Mouse (Mus musculus): ENCODE measurements around the gene Dynlrb2. TPM values are rescaled to one million over a fixed set of nuclear protein-coding genes. Genes with fewer than 3 reads are reported as not detected.

The Dynlrb2 gene
- polyA plus RNA-seq (2012; rRNA removed): 0.21 TPM in 1 of 2 replicates, not detected in the other

DNA sequence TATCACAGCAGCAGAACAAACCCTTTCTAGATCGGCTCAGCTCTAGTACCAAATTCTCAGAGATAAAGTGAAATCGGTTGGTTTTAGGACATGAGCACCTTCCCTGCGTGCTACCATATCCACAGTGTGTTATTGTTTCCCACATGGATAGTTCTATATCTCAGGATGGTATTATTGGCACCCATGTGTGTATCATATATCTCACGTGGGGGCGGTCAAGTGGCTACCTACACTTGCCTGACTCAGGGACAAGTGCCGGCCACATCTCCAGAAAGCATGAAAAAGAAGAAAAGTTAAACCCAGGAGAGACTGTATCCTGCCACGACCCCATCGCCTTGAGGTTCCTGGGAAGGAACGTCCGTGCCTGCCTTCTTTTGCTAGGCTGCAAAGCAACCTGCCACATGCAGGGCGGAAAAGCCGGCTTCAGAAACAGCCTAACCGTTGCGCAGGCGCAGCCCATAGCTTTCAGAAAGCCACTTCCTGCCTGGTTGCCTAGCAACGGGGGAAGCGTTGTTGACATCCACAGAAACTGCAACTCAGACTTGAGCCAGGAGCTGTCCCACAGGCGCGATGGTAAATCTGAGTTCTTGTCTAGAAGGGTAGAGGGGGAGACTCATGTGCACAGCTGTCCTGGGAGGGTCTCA is at the start of gene Dynlrb2:
Dynlrb2 (plus strand) TSS at position 498 of the 644 bp plus-strand sequence.
- WGBS: 6% methylated on average over 19 of the region's 19 CpGs
- DNase-seq (ENCODE audit: low read depth, low spot score): peak; percentile 33

DNA sequence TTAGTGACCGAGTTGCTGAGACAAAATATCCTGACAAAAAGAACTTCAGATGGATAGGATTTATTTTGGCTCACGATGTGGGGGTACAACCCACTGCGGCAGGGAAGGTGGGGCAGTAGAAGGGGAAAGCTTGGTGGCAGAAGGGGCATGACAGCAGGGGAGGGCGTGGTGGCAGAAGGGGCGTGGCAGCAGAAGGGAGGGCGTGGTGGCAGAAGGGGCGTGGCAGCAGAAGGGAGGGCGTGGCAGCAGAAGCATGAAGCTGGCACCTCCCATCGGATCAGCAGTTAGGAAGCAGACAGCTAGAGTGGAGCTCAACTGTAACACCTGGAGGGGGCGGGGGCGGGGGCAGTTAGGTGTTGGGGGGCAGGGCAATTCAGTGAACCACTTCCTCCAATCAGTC is 46.2 kb upstream of the Dynlrb2 start:
- 69% methylated on average over 11 of the region's 11 CpGs for WGBS
- DNase-seq (ENCODE audit: low read depth, low spot score): no peak

DNA sequence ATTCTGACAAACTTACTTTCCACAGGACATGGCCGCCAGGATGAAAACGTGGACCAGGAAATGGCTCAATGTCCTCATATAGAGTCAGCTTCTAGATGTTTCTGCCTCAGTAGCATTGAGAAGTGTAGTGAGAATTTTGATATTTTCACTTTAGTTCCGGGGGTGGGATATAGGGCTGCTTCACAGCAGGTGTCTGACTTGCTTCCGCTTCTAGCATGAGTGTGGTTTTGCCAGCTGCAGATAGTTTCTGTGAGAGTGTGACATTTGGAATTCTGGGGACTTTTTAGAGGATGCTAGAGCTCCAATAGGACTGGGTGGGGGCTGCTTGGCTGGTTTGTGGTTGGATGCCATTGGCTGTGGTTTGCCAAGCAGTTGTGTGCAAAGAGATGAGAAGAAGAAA is 43.3 kb upstream of the Dynlrb2 start:
- DNase-seq (ENCODE audit: low read depth, low spot score): no peak
- WGBS: 78% methylated on average over 4 of the region's 4 CpGs

DNA sequence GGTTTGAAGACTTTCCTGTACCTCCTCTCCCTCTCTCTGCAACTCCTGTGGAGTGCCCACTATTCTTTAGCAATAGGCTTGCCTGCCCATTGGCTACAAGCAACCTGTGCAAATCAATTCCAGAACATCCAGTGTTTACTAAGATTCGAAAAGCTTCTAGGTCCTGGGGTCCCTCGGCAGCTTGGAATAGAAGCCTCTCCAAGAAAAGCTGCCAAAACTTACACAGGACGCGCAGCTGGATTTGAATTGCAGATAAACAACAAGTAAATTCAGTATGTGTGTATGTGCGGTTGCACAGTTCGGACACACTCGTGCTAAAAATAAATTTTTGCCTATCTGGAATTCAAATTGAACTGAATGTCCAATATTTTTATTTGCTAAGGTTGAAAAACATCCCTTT is 38.2 kb upstream of the Dynlrb2 start:
- DNase-seq (ENCODE audit: low read depth, low spot score): no peak
- 66% methylated on average over 7 of the region's 7 CpGs for WGBS

DNA sequence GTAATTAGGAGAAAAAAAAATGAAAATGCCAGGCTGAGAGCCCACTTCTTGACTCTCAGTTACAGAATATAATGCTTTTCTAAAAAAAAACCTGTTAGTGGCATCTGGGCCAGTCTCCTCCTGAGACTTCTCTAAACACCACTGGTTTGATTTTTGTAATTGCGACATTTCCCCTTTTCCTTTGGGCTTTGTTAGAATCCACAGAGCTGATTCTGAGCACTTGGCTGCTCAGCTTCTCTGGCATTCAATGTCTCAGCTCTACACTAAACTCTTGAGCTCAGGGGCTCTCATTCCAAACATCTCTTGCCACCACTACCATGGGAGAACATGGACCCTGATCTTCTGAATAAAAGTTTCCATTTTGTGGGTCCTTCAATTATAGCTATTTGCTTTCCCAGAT is 37.7 kb upstream of the Dynlrb2 start:
- DNase-seq (ENCODE audit: low read depth, low spot score): no peak
- 80% methylated on average over 1 of the region's 1 CpGs for WGBS

DNA sequence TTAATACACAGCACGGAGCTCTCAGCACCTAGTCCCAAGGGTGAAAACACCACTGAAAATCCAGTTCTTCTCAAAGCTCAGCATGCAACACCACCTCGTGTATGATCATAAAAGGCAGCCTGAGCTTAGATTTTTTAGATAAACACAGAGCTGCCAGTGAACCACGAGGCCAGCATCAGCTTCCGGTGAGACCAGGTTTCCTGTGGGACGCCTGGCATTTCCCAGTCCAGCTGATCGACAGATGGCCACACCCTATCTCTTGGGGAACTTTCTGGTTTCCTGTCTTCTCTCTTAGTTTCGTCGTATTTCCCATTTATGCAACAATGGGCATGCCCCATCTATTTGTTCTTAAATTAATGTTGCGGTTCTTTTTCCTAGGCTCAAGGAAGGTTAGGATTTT is 26.8 kb upstream of the Dynlrb2 start:
- 57% methylated on average over 9 of the region's 9 CpGs for WGBS
- no peak for DNase-seq (ENCODE audit: low read depth, low spot score)

DNA sequence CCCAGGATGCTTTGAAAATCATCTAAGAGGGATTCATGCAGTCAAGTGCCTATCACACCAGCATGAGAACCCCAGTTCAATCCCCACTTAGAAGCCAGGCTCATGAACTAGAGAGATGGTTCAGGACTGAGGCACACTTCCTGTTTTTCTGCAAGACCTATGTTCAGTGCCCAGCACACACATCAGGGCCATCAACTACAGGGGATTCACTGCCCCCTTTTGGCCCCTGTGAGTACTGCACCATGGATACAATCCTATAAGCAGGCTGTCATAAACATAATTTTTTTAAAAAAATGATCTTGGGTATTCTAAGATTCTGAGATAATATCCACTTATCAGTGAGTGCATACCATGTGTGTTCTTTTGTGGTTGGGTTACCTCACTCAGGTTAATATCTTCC is 26.1 kb upstream of the Dynlrb2 start:
- DNase-seq (ENCODE audit: low read depth, low spot score): no peak

DNA sequence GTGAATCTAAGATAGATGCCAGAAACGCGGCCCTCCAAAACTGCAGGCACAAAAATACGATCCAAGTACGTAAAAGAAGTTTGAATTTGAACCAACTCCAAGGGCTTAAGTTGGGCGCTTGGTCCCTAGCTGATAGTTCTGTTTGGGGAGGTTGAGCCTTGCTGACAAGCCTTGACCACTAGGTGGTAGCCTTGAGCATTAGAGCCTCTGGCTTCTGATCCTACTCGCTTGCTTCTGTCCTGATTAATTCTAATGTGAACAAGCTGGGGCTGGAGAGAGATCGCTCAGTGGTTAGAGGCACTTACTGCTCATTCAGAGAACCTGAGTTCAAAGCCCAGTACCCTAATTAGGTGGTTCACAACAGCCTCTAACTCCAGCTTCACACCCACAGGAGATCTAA is 23.9 kb upstream of the Dynlrb2 start:
- WGBS: 10% methylated on average over 7 of the region's 7 CpGs
- DNase-seq (ENCODE audit: low read depth, low spot score): peak; percentile 24

DNA sequence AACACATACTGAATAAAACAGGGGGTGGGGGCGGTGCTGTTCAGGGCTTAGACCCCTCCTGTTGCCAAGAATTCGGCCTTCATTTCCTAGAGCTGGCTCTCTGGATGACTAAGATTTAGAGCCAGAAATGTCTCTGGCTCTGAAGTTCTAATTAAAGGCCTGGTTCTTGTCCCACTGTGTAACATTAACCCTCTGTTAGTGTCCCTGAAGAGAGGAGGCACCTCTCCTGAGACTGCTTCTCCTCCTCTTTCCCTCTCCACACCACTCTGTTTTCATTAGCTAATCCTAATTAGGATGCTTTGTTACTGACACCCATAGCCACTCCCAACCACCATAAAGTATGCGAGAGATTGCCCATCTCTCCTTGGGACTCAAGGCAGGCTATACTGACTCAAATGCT is 22.0 kb upstream of the Dynlrb2 start:
- no peak for DNase-seq (ENCODE audit: low read depth, low spot score)
- 50% methylated on average over 3 of the region's 3 CpGs for WGBS

DNA sequence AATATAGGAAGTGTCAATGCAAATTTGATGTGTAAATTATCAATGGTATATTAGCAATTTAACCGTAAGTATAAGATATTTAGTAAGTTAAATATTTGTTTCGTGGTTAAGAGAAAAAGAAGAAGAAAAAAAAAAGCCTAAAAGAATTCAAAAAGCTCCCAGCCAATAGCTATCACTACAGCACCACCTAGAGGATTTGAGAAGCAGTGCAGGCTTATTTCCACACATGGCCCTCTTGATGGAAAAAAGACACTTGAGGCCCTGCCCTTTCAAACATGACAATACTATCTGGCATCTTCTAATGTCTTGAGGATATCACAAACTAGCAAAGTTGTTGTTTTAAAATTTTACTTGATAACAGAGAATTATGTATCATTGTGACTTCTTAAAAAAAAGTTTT is 20.7 kb upstream of the Dynlrb2 start:
- 12% methylated on average over 2 of the region's 2 CpGs for WGBS
- peak; percentile 3 for DNase-seq (ENCODE audit: low read depth, low spot score)

DNA sequence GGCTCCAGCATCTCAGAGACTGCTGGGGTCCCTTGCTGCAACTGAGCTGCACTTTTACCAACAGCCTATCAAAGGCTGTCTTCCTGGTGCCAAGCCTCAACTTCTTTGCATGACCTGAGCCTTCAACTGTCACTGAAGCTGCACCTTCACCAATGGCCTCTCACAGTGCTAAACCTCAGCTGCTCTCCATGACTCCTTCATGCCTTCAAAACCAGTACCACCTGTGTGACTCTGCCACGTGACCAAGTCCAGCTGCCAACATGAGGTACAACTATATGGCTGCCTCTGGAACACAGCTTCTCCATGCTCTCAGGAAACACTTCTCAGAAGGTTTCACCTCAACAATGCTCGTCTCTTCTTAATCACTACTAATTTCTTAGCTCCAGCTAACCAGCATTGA is 16.2 kb upstream of the Dynlrb2 start:
- 71% methylated on average over 2 of the region's 2 CpGs for WGBS
- DNase-seq (ENCODE audit: low read depth, low spot score): no peak

DNA sequence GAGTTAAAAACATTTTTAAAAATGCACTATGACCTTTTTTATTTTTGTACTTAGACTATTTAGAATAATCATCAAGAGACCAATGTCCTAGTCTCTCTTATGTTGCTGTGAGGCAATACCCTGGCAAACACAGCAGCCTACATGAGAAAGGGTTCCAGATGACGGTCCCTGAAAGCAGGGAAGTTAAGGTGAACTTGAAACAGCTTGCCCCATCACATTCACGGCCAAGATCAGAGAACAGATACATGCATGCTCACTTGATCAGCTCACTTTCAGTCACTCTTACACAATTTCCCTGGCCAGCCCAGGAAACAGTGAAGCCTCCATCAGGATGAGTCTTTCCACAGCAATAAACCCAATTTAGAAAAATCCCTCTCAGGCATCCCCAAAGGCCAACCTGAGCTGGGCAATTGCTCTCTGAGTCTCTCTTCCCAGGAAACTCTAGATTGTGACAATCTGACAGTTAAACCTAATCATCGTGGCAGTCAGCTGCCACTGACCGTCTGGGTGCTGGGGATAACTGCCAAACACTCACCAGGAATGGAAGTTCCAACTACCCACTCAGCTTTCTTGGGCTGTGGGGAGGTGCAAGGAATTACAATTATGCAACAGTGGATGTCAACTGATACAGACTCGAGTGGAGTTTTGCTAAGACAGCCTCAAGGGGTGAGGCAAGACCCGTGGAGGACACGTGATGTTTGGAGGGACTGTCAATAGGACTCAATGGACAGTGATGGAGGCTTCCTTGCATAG is 4.5 kb upstream of the Dynlrb2 start:
- WGBS: 78% methylated on average over 7 of the region's 7 CpGs
- no peak for DNase-seq (ENCODE audit: low read depth, low spot score)

DNA sequence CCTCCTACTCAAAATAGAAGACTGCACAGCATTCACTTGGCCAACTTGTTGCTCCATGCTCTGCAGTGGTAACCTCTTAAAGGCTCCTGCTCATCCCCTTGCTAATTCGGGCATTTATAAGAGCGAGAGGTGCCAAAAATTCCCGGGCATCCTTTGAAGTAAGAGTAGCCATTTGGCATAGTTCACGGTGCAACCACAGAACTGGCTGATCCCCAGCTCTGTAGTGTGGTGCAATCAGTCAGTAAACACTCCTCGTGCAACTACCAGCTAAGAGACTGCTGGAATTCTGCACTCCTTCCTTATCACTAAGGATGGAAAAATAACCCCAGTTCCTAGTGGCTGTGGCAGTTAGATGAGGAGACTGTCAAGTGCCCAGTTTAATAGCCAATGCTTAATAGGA is 3.9 kb downstream of the Dynlrb2 start:
- WGBS: 56% methylated on average over 5 of the region's 5 CpGs
- DNase-seq (ENCODE audit: low read depth, low spot score): no peak

DNA sequence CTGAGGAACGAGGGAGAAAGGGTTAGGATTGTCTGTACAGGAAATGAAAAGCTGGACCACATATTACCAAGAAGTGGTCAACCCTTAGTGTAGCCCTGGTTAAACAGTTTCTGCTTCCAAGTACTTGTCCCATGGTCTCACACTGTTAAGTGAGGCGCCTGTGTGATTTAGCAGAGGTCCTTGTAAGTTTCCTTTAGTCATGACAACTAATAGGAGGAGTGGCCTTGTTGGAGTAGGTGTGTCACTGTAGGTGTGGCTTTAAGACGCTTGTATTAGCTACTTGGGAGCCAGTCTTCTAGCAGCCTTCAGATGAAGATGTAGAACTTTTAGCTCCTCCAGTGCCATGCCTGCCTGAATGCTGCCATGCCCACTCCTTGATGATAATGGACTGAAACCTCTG is 4.5 kb downstream of the Dynlrb2 start:
- DNase-seq (ENCODE audit: low read depth, low spot score): no peak
- WGBS: 54% methylated on average over 3 of the region's 3 CpGs

DNA sequence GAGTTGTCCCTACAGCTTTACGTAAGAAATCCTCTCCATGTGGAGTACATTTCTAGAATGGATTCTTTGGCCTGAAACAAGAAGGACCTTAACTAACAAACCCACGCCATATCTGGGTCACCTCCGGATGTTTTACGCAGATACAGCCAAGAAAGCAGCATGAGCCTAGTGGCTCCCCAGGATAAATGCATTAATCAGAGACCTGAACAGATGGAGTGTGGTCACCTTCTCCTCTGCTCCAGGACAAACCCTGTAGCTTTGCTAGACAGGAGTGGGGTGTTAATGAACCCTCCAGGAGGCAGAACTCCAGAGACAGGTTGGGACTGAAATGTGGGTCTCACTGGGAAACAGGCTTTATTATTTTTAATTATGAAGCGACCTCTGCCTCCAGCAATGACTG is 14.9 kb downstream of the Dynlrb2 start:
- DNase-seq (ENCODE audit: low read depth, low spot score): no peak
- WGBS: 87% methylated on average over 5 of the region's 5 CpGs

DNA sequence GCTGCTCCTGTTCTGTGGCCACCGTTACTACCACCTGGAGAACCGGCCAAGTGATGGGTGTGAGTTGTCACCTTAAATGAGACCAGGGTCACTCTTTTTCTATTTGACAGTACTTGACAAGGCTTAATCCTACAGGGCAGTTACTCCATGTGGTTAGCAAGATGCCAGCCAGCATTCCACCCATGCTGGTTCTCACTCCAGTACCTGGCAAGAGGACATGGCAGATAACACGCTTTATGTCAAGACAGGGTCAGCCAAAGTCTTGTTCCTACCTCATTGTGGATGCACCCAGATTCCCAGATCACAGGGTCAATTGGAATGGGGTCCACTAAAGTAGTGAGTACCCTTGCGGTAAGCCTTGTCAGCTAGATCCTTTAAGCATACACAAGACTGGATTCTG is 16.4 kb downstream of the Dynlrb2 start:
- WGBS: 92% methylated on average over 4 of the region's 4 CpGs
- DNase-seq (ENCODE audit: low read depth, low spot score): no peak

DNA sequence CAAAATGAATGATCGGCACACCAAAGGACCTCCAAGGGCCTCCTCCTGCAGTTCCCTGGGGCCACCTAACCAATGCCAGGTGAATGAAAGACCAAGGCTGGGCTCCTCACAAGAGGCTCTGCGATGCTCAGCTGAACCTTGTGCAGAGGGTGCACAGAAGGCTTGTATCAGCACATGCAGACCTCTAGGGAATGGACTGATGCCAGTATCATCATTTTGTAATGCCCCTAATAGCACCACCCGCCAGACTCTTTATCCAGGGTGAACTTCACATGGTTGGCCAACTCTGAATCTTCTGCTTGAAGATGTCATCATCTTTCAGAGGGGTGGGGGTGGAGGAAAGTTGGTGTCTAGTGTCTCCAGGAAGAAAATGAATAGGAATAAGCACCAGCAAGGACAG is 16.9 kb downstream of the Dynlrb2 start:
- no peak for DNase-seq (ENCODE audit: low read depth, low spot score)
- WGBS: 84% methylated on average over 3 of the region's 3 CpGs

DNA sequence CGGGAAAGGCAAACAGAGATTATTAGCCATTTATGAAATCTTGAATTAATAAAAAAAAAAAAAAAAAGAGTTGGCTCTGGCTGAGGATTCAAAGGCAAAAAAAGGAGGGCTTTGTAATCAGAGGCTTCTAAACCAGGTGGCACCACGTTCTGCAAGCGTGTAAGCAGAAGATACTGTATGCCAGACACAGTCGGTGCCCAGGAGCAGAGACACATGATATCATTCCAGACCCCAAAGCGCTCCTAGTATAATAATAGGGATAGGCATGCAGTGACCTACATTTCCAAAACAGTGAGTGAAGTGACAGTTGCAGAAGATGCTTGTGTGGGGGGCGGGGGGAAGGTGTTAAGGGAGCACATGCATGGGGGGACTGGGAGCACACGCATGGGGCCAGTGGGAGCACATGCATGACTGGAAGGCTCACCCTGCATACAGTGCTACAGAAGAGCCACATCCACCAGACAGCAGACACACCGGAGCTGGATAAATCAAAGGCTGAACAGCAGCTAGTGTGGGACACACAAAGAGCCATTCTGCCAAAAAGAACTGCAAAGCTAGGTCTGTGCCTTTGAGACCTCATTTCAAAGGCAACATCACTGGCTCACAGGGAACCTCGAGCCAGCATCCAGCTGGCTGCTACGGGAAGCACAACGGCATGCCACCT is 17.5 kb downstream of the Dynlrb2 start:
- 84% methylated on average over 11 of the region's 11 CpGs for WGBS
- DNase-seq (ENCODE audit: low read depth, low spot score): no peak

DNA sequence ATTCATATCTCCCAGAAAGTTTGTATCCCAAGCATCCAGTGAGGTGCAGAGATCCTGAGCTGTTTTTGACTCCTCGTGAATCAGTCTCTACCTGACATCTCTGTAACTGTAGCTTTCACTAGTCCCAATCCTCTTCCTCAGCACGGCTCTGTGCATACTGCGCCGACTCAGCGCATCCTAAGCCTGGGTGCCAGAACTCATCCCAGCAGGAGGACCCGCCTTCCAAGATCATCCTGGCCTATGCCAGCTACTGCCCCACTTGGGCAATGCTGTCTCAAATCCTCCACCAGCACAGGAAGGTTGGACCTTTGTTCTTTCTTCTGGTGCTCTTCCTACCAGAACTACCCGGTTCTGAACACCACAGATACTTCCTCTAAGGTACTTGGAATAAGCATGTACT is 20.1 kb downstream of the Dynlrb2 start:
- no peak for DNase-seq (ENCODE audit: low read depth, low spot score)
- 88% methylated on average over 7 of the region's 7 CpGs for WGBS

DNA sequence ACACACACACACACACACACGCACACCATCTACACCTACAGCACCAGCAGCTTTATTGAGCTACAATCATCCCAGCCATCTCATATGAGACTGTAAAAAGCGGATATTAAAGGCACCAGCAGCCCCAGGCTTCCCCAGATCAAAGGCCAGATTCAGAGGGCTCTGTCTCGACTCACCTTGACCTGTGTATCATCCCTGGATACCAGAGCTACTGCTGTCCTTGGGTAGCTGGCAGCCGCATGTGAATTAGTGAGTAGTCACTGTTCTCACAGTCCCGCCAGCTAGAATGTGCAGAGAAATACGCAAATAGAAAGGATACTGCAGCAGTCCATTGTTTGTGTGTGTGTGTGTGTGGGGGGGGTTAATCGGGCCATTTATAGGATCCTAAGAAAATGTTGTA is 24.0 kb downstream of the Dynlrb2 start:
- 56% methylated on average over 7 of the region's 7 CpGs for WGBS
- DNase-seq (ENCODE audit: low read depth, low spot score): no peak

DNA sequence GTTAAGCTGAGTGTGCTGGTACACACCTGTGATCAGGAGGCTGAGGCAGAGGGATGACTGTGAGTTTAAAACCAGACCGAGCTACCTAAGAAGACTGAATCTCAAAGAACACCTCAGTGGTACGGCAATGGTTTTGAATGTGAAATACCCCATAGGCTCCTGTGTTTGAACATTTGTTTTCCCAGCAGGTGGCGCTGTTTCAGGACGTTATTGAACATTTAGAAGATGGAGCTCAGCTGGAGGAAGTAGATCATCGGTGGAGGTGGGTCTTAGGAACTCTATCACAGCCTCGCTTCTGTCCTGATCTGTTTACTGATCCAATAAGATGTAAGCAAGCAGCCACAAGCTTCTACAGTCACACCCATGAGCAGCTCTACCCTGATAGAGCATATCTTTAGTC is 28.3 kb downstream of the Dynlrb2 start:
- DNase-seq (ENCODE audit: low read depth, low spot score): no peak
- 67% methylated on average over 6 of the region's 6 CpGs for WGBS

All from large intestine, adult 2 months (tissue).